Mouse (Mus musculus) neural tube, embryonic 15.5 days (tissue): ENCODE data around the gene Pacs1. TPM values are rescaled to one million over a fixed set of nuclear protein-coding genes. Genes with fewer than 3 reads are reported as not detected.

ENCODE experiments used
- ATAC-seq: fragments of 200-750 bp; cut with Nextera tagmentation; 2 replicates; pipeline ENCODE4 v1.8.0; 2017; ENCODE audit warnings: mild to moderate bottlenecking, moderate TSS enrichment, moderate library complexity; ENCODE audit not compliant: low FRiP score
- H3K27ac ChIP-seq: fragments of 300-500 bp; sonication (generic); replicated peaks from 2 replicates; pipeline ENCODE4 v1.5.1; 2015; ENCODE audit warnings: mild to moderate bottlenecking, inconsistent platforms
- H3K27me3 ChIP-seq: fragments of 300-500 bp; sonication (generic); replicated peaks from 2 replicates; pipeline ENCODE4 v1.6.1; 2015; ENCODE audit warnings: inconsistent platforms
- H3K36me3 ChIP-seq: fragments of 300-500 bp; sonication (generic); 2 replicates; pipeline ENCODE4 v1.6.1; 2015; ENCODE audit warnings: inconsistent platforms
- H3K4me1 ChIP-seq: fragments of 300-500 bp; sonication (generic); 2 replicates; pipeline ENCODE4 v1.6.1; 2015; ENCODE audit warnings: inconsistent platforms
- H3K4me2 ChIP-seq: fragments of 300-500 bp; sonication (generic); 2 replicates; pipeline ENCODE4 v1.6.1; 2015; ENCODE audit warnings: inconsistent platforms, mild to moderate bottlenecking, moderate library complexity
- H3K4me3 ChIP-seq: fragments of 300-500 bp; sonication (generic); replicated peaks from 2 replicates; pipeline ENCODE4 v1.5.1; 2015; ENCODE audit warnings: mild to moderate bottlenecking, inconsistent platforms
- H3K9ac ChIP-seq: fragments of 300-500 bp; sonication (generic); replicated peaks from 2 replicates; pipeline ENCODE4 v1.6.1; 2015; ENCODE audit warnings: mild to moderate bottlenecking, inconsistent platforms
- H3K9me3 ChIP-seq: fragments of 300-500 bp; sonication (generic); replicated peaks from 2 replicates; pipeline ENCODE4 v1.6.1; 2016; ENCODE audit warnings: inconsistent platforms
- WGBS: fragments of 180-500 bp; shearing (Covaris S2); methylation state at CpG from one replicate; pipeline ENCODE4 v1.1.7; 2015; ENCODE audit warnings: mixed read lengths; 5-methylcytosine and 5-hydroxymethylcytosine counted together
- polyA plus RNA-seq: library from polyadenylated mRNA; unstranded; fragments of >200 nt; fragmentation: Nextera tagmentation; extraction: Ambion mirVana; gene quantifications from 2 replicates; pipeline ENCODE4 v1.2.1, GENCODE M21; 2015

The Pacs1 gene
- polyA plus RNA-seq: 47.6 and 51.0 TPM in 2 replicates

- H3K4me2 ChIP-seq: peak within 1 kb of the TSS; percentile 80
- peaks cover 36% of the 10 kb centered on the region for H3K36me3 ChIP-seq
- WGBS: under 1% methylated on average over 63 of the region's 97 CpGs
- peak within 1 kb of the TSS; percentile 94 for H3K27ac ChIP-seq
- peak within 1 kb of the TSS; percentile 92 for H3K4me3 ChIP-seq
- H3K9ac ChIP-seq: peak within 1 kb of the TSS; percentile 81
- H3K27me3 ChIP-seq: no peaks in the 10 kb centered on the region
- peaks cover 45% of the 10 kb centered on the region for H3K4me1 ChIP-seq
- no peaks in the 10 kb centered on the region for H3K9me3 ChIP-seq
- peak; percentile 92 for ATAC-seq
These were observed at the start of gene Pacs1 for GRCm38 (mm10) chr19:5272801-5273733. TSS of gene Pacs1 (minus strand) at chr19:5273119.

- Histone ChIP-seq H3K9ac (no peak overlapping the region), H3K9me3 (no peaks in the 10 kb centered on the region), H3K4me2 (no peak overlapping the region), H3K27ac (no peak overlapping the region), H3K27me3 (no peaks in the 10 kb centered on the region), H3K36me3 (peaks cover 4% of the 10 kb centered on the region; the same call in 1 of the 2 replicates), H3K4me3 (no peak overlapping the region), H3K4me1 (no peaks in the 10 kb centered on the region)
- ATAC-seq: no peak
- WGBS: 90% methylated on average over 8 of the region's 8 CpGs
These were observed 40.3 kb upstream of the Pacs1 start for GRCm38 (mm10) chr19:5313189-5313588.

GRCm38 (mm10) chr19:5309025-5309424 is 36.1 kb upstream of the Pacs1 start:
- Histone ChIP-seq H3K4me1 (no peaks in the 10 kb centered on the region), H3K4me2 (no peak overlapping the region), H3K36me3 (peaks cover 41% of the 10 kb centered on the region), H3K27ac (no peak overlapping the region), H3K4me3 (no peak overlapping the region), H3K9ac (no peak overlapping the region), H3K27me3 (no peaks in the 10 kb centered on the region), H3K9me3 (no peaks in the 10 kb centered on the region)
- 83% methylated on average over 7 of the region's 7 CpGs for WGBS
- ATAC-seq: no peak

DNA sequence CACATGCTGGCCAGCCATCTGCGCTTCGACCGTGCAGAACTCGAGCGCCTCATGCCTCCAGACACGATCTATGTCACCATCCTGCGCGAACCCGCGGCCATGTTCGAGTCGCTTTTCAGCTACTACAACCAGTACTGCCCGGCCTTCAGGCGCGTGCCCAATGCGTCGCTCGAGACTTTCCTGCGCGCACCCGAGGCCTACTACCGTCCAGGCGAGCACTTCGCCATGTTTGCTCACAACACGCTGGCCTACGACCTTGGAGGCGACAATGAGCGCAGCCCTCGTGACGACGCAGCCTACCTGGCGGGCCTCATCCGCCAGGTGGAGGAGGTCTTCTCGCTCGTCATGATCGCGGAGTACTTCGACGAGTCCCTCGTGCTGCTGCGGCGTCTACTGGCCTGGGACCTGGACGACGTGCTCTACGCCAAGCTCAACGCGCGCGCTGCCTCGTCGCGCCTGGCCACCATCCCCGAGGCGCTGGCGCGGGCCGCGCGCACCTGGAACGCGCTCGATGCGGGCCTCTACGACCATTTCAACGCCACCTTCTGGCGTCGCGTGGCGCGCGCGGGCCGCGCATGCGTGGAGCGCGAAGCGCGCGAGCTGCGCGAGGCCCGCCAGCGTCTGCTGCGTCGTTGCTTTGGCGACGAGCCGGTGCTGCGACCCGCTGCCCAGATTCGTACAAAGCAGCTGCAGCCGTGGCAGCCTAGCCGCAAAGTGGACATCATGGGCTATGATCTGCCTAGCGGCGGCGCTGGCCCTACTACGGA is 34.2 kb upstream of the Pacs1 start:
- ATAC-seq: no peak
- Histone ChIP-seq H3K4me1 (no peaks in the 10 kb centered on the region), H3K4me2 (peak overlapping the region; percentile 35), H3K27ac (no peak overlapping the region), H3K36me3 (peaks cover 47% of the 10 kb centered on the region), H3K4me3 (peak overlapping the region; percentile 8; the same call in 1 of the 2 replicates), H3K9ac (no peak overlapping the region), H3K27me3 (no peaks in the 10 kb centered on the region), H3K9me3 (no peaks in the 10 kb centered on the region)
- WGBS: 43% methylated on average over 98 of the region's 98 CpGs

- no peak overlapping the region for H3K27ac ChIP-seq
- H3K36me3 ChIP-seq: peaks cover 47% of the 10 kb centered on the region
- H3K9ac ChIP-seq: no peak overlapping the region
These were observed 33.4 kb upstream of the Pacs1 start for GRCm38 (mm10) chr19:5306279-5306678.

GRCm38 (mm10) chr19:5302455-5302854 is 29.5 kb upstream of the Pacs1 start:
- Histone ChIP-seq H3K4me2 (no peak overlapping the region), H3K36me3 (peaks cover 36% of the 10 kb centered on the region), H3K27me3 (no peaks in the 10 kb centered on the region), H3K4me1 (peaks cover 32% of the 10 kb centered on the region), H3K9ac (no peak overlapping the region), H3K27ac (no peak overlapping the region), H3K9me3 (no peaks in the 10 kb centered on the region), H3K4me3 (no peak overlapping the region)
- 27% methylated on average over 4 of the region's 4 CpGs for WGBS
- no peak for ATAC-seq

More at GRCm38 (mm10) chr19:5306279-5306678, 33.4 kb upstream of the Pacs1 start:
- H3K4me1 ChIP-seq: no peaks in the 10 kb centered on the region
- H3K27me3 ChIP-seq: no peaks in the 10 kb centered on the region
- 84% methylated on average over 6 of the region's 6 CpGs for WGBS
- no peak for ATAC-seq
- H3K4me2 ChIP-seq: no peak overlapping the region
- H3K4me3 ChIP-seq: no peak overlapping the region
- no peaks in the 10 kb centered on the region for H3K9me3 ChIP-seq

DNA sequence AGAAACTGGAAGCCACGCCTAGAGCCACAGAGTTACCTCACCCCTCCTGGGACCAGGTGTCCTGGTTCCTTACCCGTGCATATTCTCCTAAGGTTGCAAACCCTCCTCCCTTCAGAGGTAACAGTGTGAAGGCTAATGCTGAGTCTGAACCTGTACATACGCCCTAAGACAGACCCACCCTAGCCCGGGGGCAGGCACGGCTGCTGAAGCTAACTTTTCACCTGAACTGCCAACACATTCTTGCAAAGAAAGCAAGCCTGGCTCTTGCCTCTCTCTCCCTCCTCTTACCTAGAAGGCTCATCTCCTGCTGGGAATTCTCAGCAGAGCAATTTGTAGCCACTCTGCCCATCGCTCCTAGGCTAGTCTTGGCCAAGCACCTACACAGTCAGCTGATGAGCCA is 27.7 kb upstream of the Pacs1 start:
- peaks cover 18% of the 10 kb centered on the region for H3K36me3 ChIP-seq
- ATAC-seq: no peak
- WGBS: 83% methylated on average over 6 of the region's 6 CpGs

GRCm38 (mm10) chr19:5297903-5298800 is 25.2 kb upstream of the Pacs1 start, which contains the start of gene Gal3st3:
TSS of gene Gal3st3 (plus strand) at chr19:5298331.
- WGBS: 5% methylated on average over 31 of the region's 32 CpGs
- Histone ChIP-seq H3K36me3 (peaks cover under 1% of the 10 kb centered on the region), H3K9me3 (no peaks in the 10 kb centered on the region), H3K4me3 (peak within 1 kb of the TSS; percentile 66), H3K4me1 (peaks cover 63% of the 10 kb centered on the region), H3K27ac (peak within 1 kb of the TSS; percentile 86), H3K4me2 (peak within 1 kb of the TSS; percentile 75), H3K27me3 (no peaks in the 10 kb centered on the region), H3K9ac (peak within 1 kb of the TSS; percentile 87)
- ATAC-seq: peak; percentile 65

More for the DNA sequence above, 27.7 kb upstream of the Pacs1 start:
- Histone ChIP-seq H3K9ac (no peak overlapping the region), H3K4me3 (no peak overlapping the region), H3K27ac (no peak overlapping the region), H3K27me3 (no peaks in the 10 kb centered on the region), H3K4me2 (no peak overlapping the region), H3K9me3 (no peaks in the 10 kb centered on the region), H3K4me1 (peaks cover 50% of the 10 kb centered on the region)

- Histone ChIP-seq H3K36me3 (peaks cover 13% of the 10 kb centered on the region), H3K4me2 (no peak overlapping the region; the same call in 1 of the 2 replicates), H3K4me3 (no peak overlapping the region), H3K9ac (no peak overlapping the region), H3K27ac (no peak overlapping the region), H3K4me1 (peaks cover 67% of the 10 kb centered on the region), H3K27me3 (no peaks in the 10 kb centered on the region), H3K9me3 (no peaks in the 10 kb centered on the region)
- no peak for ATAC-seq
- WGBS: 64% methylated on average over 5 of the region's 5 CpGs
These were observed 23.7 kb upstream of the Pacs1 start for GRCm38 (mm10) chr19:5296630-5297029.

DNA sequence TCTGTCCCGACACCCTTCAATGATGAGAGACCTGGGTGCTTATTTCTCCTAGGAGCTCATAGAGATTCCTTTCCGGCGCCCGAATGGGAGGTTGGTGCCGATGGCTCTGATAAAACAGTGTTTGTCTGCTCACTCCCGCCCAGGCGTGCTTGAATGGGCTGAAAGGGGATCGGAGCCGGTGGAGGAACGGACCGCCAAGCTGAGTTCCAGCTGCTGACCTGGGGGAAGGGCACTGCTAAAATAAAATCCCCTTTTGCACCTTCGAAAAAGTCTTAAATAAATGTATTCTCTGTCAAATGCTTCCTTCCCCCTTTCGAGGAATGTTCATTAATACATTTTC is 22.8 kb upstream of the Pacs1 start:
- H3K4me1 ChIP-seq: peaks cover 65% of the 10 kb centered on the region
- peak overlapping the region; percentile 75 for H3K9ac ChIP-seq
- peak overlapping the region; percentile 77 for H3K4me2 ChIP-seq
- ATAC-seq: peak; percentile 30; the same call in 1 of the 2 replicates
- H3K27me3 ChIP-seq: no peaks in the 10 kb centered on the region
- peaks cover 23% of the 10 kb centered on the region for H3K36me3 ChIP-seq
- H3K9me3 ChIP-seq: no peaks in the 10 kb centered on the region
- peak overlapping the region; percentile 65 for H3K4me3 ChIP-seq
- peak overlapping the region; percentile 94 for H3K27ac ChIP-seq
- WGBS: 8% methylated on average over 13 of the region's 13 CpGs
